Mouse (Mus musculus) small intestine, adult 2 months (tissue): Measurements from ENCODE around the gene St8sia1.

Source experiments
- CTCF ChIP-seq: fragments of 200-500 bp; IDR thresholded peaks from 2 replicates; pipeline ENCODE4 v1.5.1; 2012; ENCODE audit warnings: low read depth, mild to moderate bottlenecking, control low read depth, inconsistent platforms, low read length, moderate library complexity, mixed read lengths; ENCODE audit not compliant: insufficient replicate concordance, insufficient read length; ENCODE audit errors: extremely low read depth
- POLR2A ChIP-seq: fragments of 200-500 bp; IDR thresholded peaks from 2 replicates; pipeline ENCODE4 v1.6.1; 2012; ENCODE audit warnings: low read depth, mild to moderate bottlenecking, control low read depth, inconsistent platforms, low read length, moderate library complexity

DNA sequence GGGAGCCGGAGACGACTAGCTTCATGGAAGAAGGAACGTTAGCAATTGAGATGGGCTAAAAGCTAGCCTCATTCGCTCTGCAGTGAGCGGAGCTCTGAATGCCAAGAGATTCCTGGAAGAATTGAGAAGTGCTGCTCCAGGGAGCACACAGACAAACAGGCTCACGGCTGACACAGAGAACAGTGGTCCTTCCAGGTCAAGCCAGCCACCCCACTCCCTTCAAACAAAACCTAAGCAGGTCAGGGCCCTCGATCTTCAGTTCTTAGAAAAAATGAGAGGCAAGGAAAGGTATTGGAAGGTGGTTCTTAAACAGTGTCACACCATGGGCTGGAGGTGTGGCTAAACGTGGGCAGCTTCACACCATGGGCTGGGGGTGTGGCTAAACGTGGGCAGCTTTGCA is 40.5 kb upstream of the St8sia1 start:
- TF ChIP-seq CTCF (no peak), POLR2A (no peak)
